20 mouse cellular contexts compared by ENCODE assay signal in genomic region chr2:84750115-84750514, GRCm38 (mm10). TPM values are rescaled to one million over a fixed set of nuclear protein-coding genes. Genes with fewer than 3 reads are reported as not detected.
DNase-seq lines count a peak whose midpoint lies in the region; ATAC-seq and TF ChIP-seq lines count a peak whose summit lies in the region.
"Had no signal": no experiment of that assay in that cellular context is flagged by ENCODE, and none has a peak within 500 bp of the region (broad histone marks: within the 10 kb centered on the region; RNA-seq: fewer than 3 reads in every experiment).

No protein-coding gene starts in this region.

- H3K27me3 ChIP-seq in heart, adult 2 months (ENCODE audit: control insufficient read depth, insufficient read depth, low read length): no peaks in the 10 kb centered on the region
- H3K27me3 ChIP-seq in heart, embryonic 11.5 days (ENCODE audit: control insufficient read depth, insufficient read depth, low read length): no peaks in the 10 kb centered on the region
- no peaks in the 10 kb centered on the region for H3K27me3 ChIP-seq in limb, embryonic 13.5 days
- 0 out of 2 replicates have a peak, but pooled peaks cover 5% of the 10 kb centered on the region for H3K27me3 ChIP-seq in limb, embryonic 10.5 days (ENCODE audit: low read depth, poor library complexity, severe bottlenecking)
- no peaks in the 10 kb centered on the region for H3K27me3 ChIP-seq in lung, embryonic 15.5 days
- H3K27me3 ChIP-seq in stomach, embryonic 16.5 days (ENCODE audit: control insufficient read depth, insufficient read depth, low read length): no peaks in the 10 kb centered on the region
- no peaks in the 10 kb centered on the region for H3K27me3 ChIP-seq in midbrain, embryonic 11.5 days (ENCODE audit: control insufficient read depth, insufficient read depth, low read length)
- H3K27me3 ChIP-seq: embryonic facial prominence, embryonic 15.5 days; neural tube, embryonic 13.5 days had no signal

- ATAC-seq in heart, embryonic 11.5 days (replicated peaks; ENCODE audit: insufficient number of reproducible peaks, low FRiP score, low TSS enrichment): no peak
- ATAC-seq in limb, embryonic 13.5 days (ENCODE audit: low FRiP score, low read depth): peak; percentile 32; the same call in 1 of the 2 replicates
- ATAC-seq in lung, embryonic 15.5 days (ENCODE audit: borderline replicate concordance, extremely low read depth, low FRiP score, low TSS enrichment): peak; percentile 76
- peak; percentile 25; the same call in 1 of the 2 replicates for ATAC-seq in stomach, embryonic 16.5 days (ENCODE audit: insufficient read depth, low FRiP score)
- ATAC-seq in midbrain, embryonic 11.5 days (ENCODE audit: low FRiP score): no peak
- ATAC-seq: activated CD4-positive, CD25-positive, alpha-beta regulatory T cell, adult 4 months; forebrain, embryonic 14.5 days; midbrain, embryonic 16.5 days had no signal

- no peak overlapping the region for H3K27ac ChIP-seq in heart, adult 2 months
- no peak overlapping the region for H3K27ac ChIP-seq in heart, embryonic 11.5 days (ENCODE audit: low read depth, low read length)
- H3K27ac ChIP-seq in limb, embryonic 13.5 days: no peak overlapping the region
- no peak overlapping the region for H3K27ac ChIP-seq in limb, embryonic 10.5 days
- H3K27ac ChIP-seq in lung, embryonic 15.5 days: no peak overlapping the region
- H3K27ac ChIP-seq in stomach, embryonic 16.5 days (ENCODE audit: low read length): no peak overlapping the region
- no peak overlapping the region for H3K27ac ChIP-seq in midbrain, embryonic 11.5 days (ENCODE audit: low read depth, low read length)
- H3K27ac ChIP-seq: embryonic facial prominence, embryonic 15.5 days; neural tube, embryonic 13.5 days had no signal

- no peaks in the 10 kb centered on the region for H3K79me2 ChIP-seq in heart, adult 2 months (replicated peaks; ENCODE audit: control insufficient read depth, insufficient read depth, low read length)

- H3K4me2 ChIP-seq in heart, embryonic 11.5 days: no peak overlapping the region
- no peak overlapping the region for H3K4me2 ChIP-seq in limb, embryonic 13.5 days (replicated peaks)
- no peak overlapping the region for H3K4me2 ChIP-seq in lung, embryonic 15.5 days
- H3K4me2 ChIP-seq in stomach, embryonic 16.5 days (ENCODE audit: low read depth, low read length): no peak overlapping the region
- no peak overlapping the region for H3K4me2 ChIP-seq in midbrain, embryonic 11.5 days
- H3K4me2 ChIP-seq: embryonic facial prominence, embryonic 15.5 days; liver, embryonic 11.5 days; neural tube, embryonic 13.5 days had no signal

- H3K4me3 ChIP-seq in heart, adult 2 months: no peak overlapping the region
- no peak overlapping the region for H3K4me3 ChIP-seq in heart, embryonic 11.5 days (ENCODE audit: low read depth, low read length)
- H3K4me3 ChIP-seq in limb, embryonic 13.5 days: no peak overlapping the region
- no peak overlapping the region for H3K4me3 ChIP-seq in limb, embryonic 10.5 days
- no peak overlapping the region for H3K4me3 ChIP-seq in lung, embryonic 15.5 days
- no peak overlapping the region for H3K4me3 ChIP-seq in stomach, embryonic 16.5 days (replicated peaks; ENCODE audit: low read length)
- H3K4me3 ChIP-seq in midbrain, embryonic 11.5 days (ENCODE audit: low read depth, low read length): no peak overlapping the region
- H3K4me3 ChIP-seq: embryonic facial prominence, embryonic 15.5 days; neural tube, embryonic 13.5 days had no signal

- H3K36me3 ChIP-seq in heart, adult 2 months (ENCODE audit: control insufficient read depth, insufficient read depth, low read length): no peaks in the 10 kb centered on the region
- H3K36me3 ChIP-seq in heart, embryonic 11.5 days (ENCODE audit: control insufficient read depth, insufficient read depth, low read length): no peaks in the 10 kb centered on the region
- no peaks in the 10 kb centered on the region for H3K36me3 ChIP-seq in limb, embryonic 13.5 days
- no peaks in the 10 kb centered on the region for H3K36me3 ChIP-seq in limb, embryonic 10.5 days
- H3K36me3 ChIP-seq in lung, embryonic 15.5 days: no peaks in the 10 kb centered on the region
- no peaks in the 10 kb centered on the region for H3K36me3 ChIP-seq in stomach, embryonic 16.5 days (ENCODE audit: control insufficient read depth, insufficient read depth, low read length)
- no peaks in the 10 kb centered on the region for H3K36me3 ChIP-seq in midbrain, embryonic 11.5 days (ENCODE audit: control insufficient read depth, insufficient read depth, low read length)
- H3K36me3 ChIP-seq: embryonic facial prominence, embryonic 15.5 days; neural tube, embryonic 13.5 days had no signal

- TF ChIP-seq POLR2A in heart, adult 2 months (IDR thresholded peaks at IDR 0.05; ENCODE audit: insufficient read depth, low read depth, low read length): no peak

- DNase-seq in heart, adult 2 months: peak in 1 of 2 experiments; percentile 48
- DNase-seq in limb, embryonic 10.5 days (ENCODE audit: low spot score): no peak
- no peak for DNase-seq in layer of hippocampus, postnatal 14 days (ENCODE audit: low spot score in 2 of 2)
- no peak for DNase-seq in midbrain, embryonic 11.5 days (ENCODE audit: low spot score, missing footprints)
- DNase-seq: cerebellum, adult 11-12 months; kidney, adult 18-20 months; spleen, adult 18-20 months had no signal

- intact Hi-C loops in heart, adult 2 months (cut with DNase I): no loop called here

- TF ChIP-seq EP300 in heart, adult 2 months (IDR thresholded peaks at IDR 0.05; ENCODE audit: insufficient read depth, low read depth, low read length): 0 out of 2 replicates have a peak, but pooled peaks have one; percentile 29

- no peaks in the 10 kb centered on the region; the same call in 1 of the 2 replicates for H3K4me1 ChIP-seq in heart, adult 2 months (ENCODE audit: control insufficient read depth, insufficient read depth, low read length)
- no peaks in the 10 kb centered on the region; the same call in 1 of the 2 replicates for H3K4me1 ChIP-seq in heart, embryonic 11.5 days (ENCODE audit: control insufficient read depth, insufficient read depth, low read length)
- no peaks in the 10 kb centered on the region for H3K4me1 ChIP-seq in limb, embryonic 13.5 days
- no peaks in the 10 kb centered on the region for H3K4me1 ChIP-seq in limb, embryonic 10.5 days
- H3K4me1 ChIP-seq in lung, embryonic 15.5 days: 0 out of 2 replicates have a peak, but pooled peaks cover 3% of the 10 kb centered on the region
- H3K4me1 ChIP-seq in stomach, embryonic 16.5 days (ENCODE audit: control insufficient read depth, insufficient read depth, low read length): no peaks in the 10 kb centered on the region
- no peaks in the 10 kb centered on the region for H3K4me1 ChIP-seq in midbrain, embryonic 11.5 days (ENCODE audit: control insufficient read depth, insufficient read depth, low read length)
- H3K4me1 ChIP-seq: embryonic facial prominence, embryonic 15.5 days; neural tube, embryonic 13.5 days had no signal

- 35% methylated on average over 6 of the region's 6 CpGs for WGBS in heart, adult 2 months
- 69% methylated on average over 6 of the region's 6 CpGs for WGBS in heart, embryonic 11.5 days (ENCODE audit: insufficient replicate concordance)
- 80% methylated on average over 6 of the region's 6 CpGs for WGBS in limb, embryonic 13.5 days
- WGBS in limb, embryonic 10.5 days: 91% methylated on average over 6 of the region's 6 CpGs
- whole genome bisulfite sequencing in lung, embryonic 15.5 days: 54% methylated on average over 6 of the region's 6 CpGs
- 31% methylated on average over 6 of the region's 6 CpGs for WGBS in stomach, embryonic 16.5 days
- 86% methylated on average over 6 of the region's 6 CpGs for WGBS in midbrain, embryonic 11.5 days

- no peaks in the 10 kb centered on the region for H3K9me3 ChIP-seq in heart, embryonic 11.5 days (replicated peaks; ENCODE audit: control insufficient read depth, low read length)
- H3K9me3 ChIP-seq in limb, embryonic 13.5 days: no peaks in the 10 kb centered on the region
- no peaks in the 10 kb centered on the region for H3K9me3 ChIP-seq in limb, embryonic 10.5 days (replicated peaks)
- no peaks in the 10 kb centered on the region for H3K9me3 ChIP-seq in lung, embryonic 15.5 days
- no peaks in the 10 kb centered on the region for H3K9me3 ChIP-seq in stomach, embryonic 16.5 days (replicated peaks; ENCODE audit: control insufficient read depth, low read length)
- no peaks in the 10 kb centered on the region for H3K9me3 ChIP-seq in midbrain, embryonic 11.5 days (ENCODE audit: control insufficient read depth, low read length)
- H3K9me3 ChIP-seq: embryonic facial prominence, embryonic 15.5 days; neural tube, embryonic 13.5 days had no signal

- no peak for TF ChIP-seq CTCF in heart, adult 2 months (IDR thresholded peaks at IDR 0.05)

- H3K9ac ChIP-seq in heart, adult 2 months (ENCODE audit: low read depth, low read length): no peak overlapping the region
- no peak overlapping the region for H3K9ac ChIP-seq in heart, embryonic 11.5 days (ENCODE audit: low read depth, low read length)
- H3K9ac ChIP-seq in limb, embryonic 13.5 days: no peak overlapping the region
- H3K9ac ChIP-seq in lung, embryonic 15.5 days: no peak overlapping the region
- no peak overlapping the region for H3K9ac ChIP-seq in stomach, embryonic 16.5 days (ENCODE audit: low read length)
- H3K9ac ChIP-seq in midbrain, embryonic 11.5 days (ENCODE audit: low read length): no peak overlapping the region
- H3K9ac ChIP-seq: embryonic facial prominence, embryonic 15.5 days; neural tube, embryonic 13.5 days had no signal

RNA-seq across cellular contexts. Expression of gene Gm19426, which starts 6.7 kb away (rescaled TPM):
- 1 to 10 TPM; 1.8 to 2.0 TPM for total RNA-seq in heart, adult 2 months (2021)
- 1.5 and 1.7 TPM in 2 replicates for polyA plus RNA-seq in heart, adult 2 months (2012; rRNA removed)
- polyA plus RNA-seq in heart, embryonic 11.5 days (2014; fragmentation: Nextera tagmentation; extraction: Ambion mirVana): 6.6 and 6.9 TPM in 2 replicates
- 11.4 and 12.9 TPM in 2 replicates for polyA plus RNA-seq in limb, embryonic 13.5 days (2015; fragmentation: Nextera tagmentation; extraction: Ambion mirVana)
- polyA plus RNA-seq in limb, embryonic 10.5 days (2016; fragmentation: Nextera tagmentation; extraction: Ambion mirVana): 7.6 and 8.2 TPM in 2 replicates
- 7.3 and 9.8 TPM in 2 replicates for polyA plus RNA-seq in lung, embryonic 15.5 days (2015; fragmentation: Nextera tagmentation; extraction: Ambion mirVana)
- 5.7 and 6.3 TPM in 2 replicates for polyA plus RNA-seq in stomach, embryonic 16.5 days (2015; fragmentation: Nextera tagmentation; extraction: Ambion mirVana)
- total RNA-seq in layer of hippocampus, postnatal 14 days (2021): 1 to 10 TPM; 2.6 to 3.7 TPM
- 4.5 and 6.5 TPM in 2 replicates for polyA plus RNA-seq in midbrain, embryonic 11.5 days (2014; fragmentation: Nextera tagmentation; extraction: Ambion mirVana)
- total RNA-seq: common myeloid progenitor, adult 5-6 weeks; MEL had no signal
- polyA plus RNA-seq: activated CD4-positive, CD25-positive, alpha-beta regulatory T cell, adult 4 months had no signal

RNA-seq across cellular contexts. Expression of gene Ypel4, which starts 16.3 kb away (rescaled TPM):
- total RNA-seq in heart, adult 2 months (2021): under 1 TPM; 0.44 to 0.45 TPM
- 1.5 and 1.7 TPM in 2 replicates for polyA plus RNA-seq in heart, adult 2 months (2012; rRNA removed)
- polyA plus RNA-seq in heart, embryonic 11.5 days (2014; fragmentation: Nextera tagmentation; extraction: Ambion mirVana): 8.5 and 13.8 TPM in 2 replicates
- 10.2 and 11.2 TPM in 2 replicates for polyA plus RNA-seq in limb, embryonic 13.5 days (2015; fragmentation: Nextera tagmentation; extraction: Ambion mirVana)
- 5.7 and 9.6 TPM in 2 replicates for polyA plus RNA-seq in limb, embryonic 10.5 days (2016; fragmentation: Nextera tagmentation; extraction: Ambion mirVana)
- polyA plus RNA-seq in lung, embryonic 15.5 days (2015; fragmentation: Nextera tagmentation; extraction: Ambion mirVana): 6.3 and 6.6 TPM in 2 replicates
- polyA plus RNA-seq in stomach, embryonic 16.5 days (2015; fragmentation: Nextera tagmentation; extraction: Ambion mirVana): 7.4 and 8.0 TPM in 2 replicates
- total RNA-seq in layer of hippocampus, postnatal 14 days (2021): 10 to 100 TPM; 33.1 to 39.8 TPM
- polyA plus RNA-seq in midbrain, embryonic 11.5 days (2014; fragmentation: Nextera tagmentation; extraction: Ambion mirVana): 13.6 and 14.2 TPM in 2 replicates
- total RNA-seq: MEL had no signal

RNA-seq across cellular contexts. Expression of gene Clp1, which starts 23.0 kb away (rescaled TPM):
- 1 to 10 TPM; 4.0 to 4.6 TPM for total RNA-seq in heart, adult 2 months (2021)
- polyA plus RNA-seq in heart, adult 2 months (2012; rRNA removed): 3.5 and 7.4 TPM in 2 replicates
- polyA plus RNA-seq in heart, embryonic 11.5 days (2014; fragmentation: Nextera tagmentation; extraction: Ambion mirVana): 26.6 and 30.4 TPM in 2 replicates
- polyA plus RNA-seq in limb, embryonic 13.5 days (2015; fragmentation: Nextera tagmentation; extraction: Ambion mirVana): 39.7 and 41.0 TPM in 2 replicates
- polyA plus RNA-seq in limb, embryonic 10.5 days (2016; fragmentation: Nextera tagmentation; extraction: Ambion mirVana): 57.8 and 58.8 TPM in 2 replicates
- 27.1 and 29.3 TPM in 2 replicates for polyA plus RNA-seq in lung, embryonic 15.5 days (2015; fragmentation: Nextera tagmentation; extraction: Ambion mirVana)
- polyA plus RNA-seq in stomach, embryonic 16.5 days (2015; fragmentation: Nextera tagmentation; extraction: Ambion mirVana): 26.6 and 28.4 TPM in 2 replicates
- 1 to 10 TPM; 6.7 TPM for total RNA-seq in layer of hippocampus, postnatal 14 days (2021)
- 54.4 and 57.0 TPM in 2 replicates for polyA plus RNA-seq in midbrain, embryonic 11.5 days (2014; fragmentation: Nextera tagmentation; extraction: Ambion mirVana)

RNA-seq across cellular contexts. Expression of gene Serping1, which starts 25.1 kb away (rescaled TPM):
- 10 to 100 TPM; 79.7 to 81.5 TPM for total RNA-seq in heart, adult 2 months (2021)
- 268 and 301 TPM in 2 replicates for polyA plus RNA-seq in heart, adult 2 months (2012; rRNA removed)
- polyA plus RNA-seq in heart, embryonic 11.5 days (2014; fragmentation: Nextera tagmentation; extraction: Ambion mirVana): 35.0 and 41.8 TPM in 2 replicates
- 25.4 and 30.1 TPM in 2 replicates for polyA plus RNA-seq in limb, embryonic 13.5 days (2015; fragmentation: Nextera tagmentation; extraction: Ambion mirVana)
- polyA plus RNA-seq in limb, embryonic 10.5 days (2016; fragmentation: Nextera tagmentation; extraction: Ambion mirVana): 9.3 and 10.8 TPM in 2 replicates
- polyA plus RNA-seq in lung, embryonic 15.5 days (2015; fragmentation: Nextera tagmentation; extraction: Ambion mirVana): 92.3 and 104 TPM in 2 replicates
- 98.2 and 102 TPM in 2 replicates for polyA plus RNA-seq in stomach, embryonic 16.5 days (2015; fragmentation: Nextera tagmentation; extraction: Ambion mirVana)
- total RNA-seq in layer of hippocampus, postnatal 14 days (2021): 10 to 100 TPM in 1 of 2 experiments, 1 to 10 TPM in 1; 6.8 to 10.6 TPM
- polyA plus RNA-seq in midbrain, embryonic 11.5 days (2014; fragmentation: Nextera tagmentation; extraction: Ambion mirVana): 37.0 and 39.2 TPM in 2 replicates
- total RNA-seq: common myeloid progenitor, adult 5-6 weeks; megakaryocyte progenitor cell, adult 5-6 weeks; MEL had no signal
- polyA plus RNA-seq: activated CD4-positive, CD25-positive, alpha-beta regulatory T cell, adult 4 months had no signal

RNA-seq across cellular contexts. Expression of gene Zdhhc5, which starts 35.1 kb away (rescaled TPM):
- 10 to 100 TPM; 62.8 to 72.5 TPM for total RNA-seq in heart, adult 2 months (2021)
- polyA plus RNA-seq in heart, adult 2 months (2012; rRNA removed): 47.6 and 61.2 TPM in 2 replicates
- 29.2 and 31.0 TPM in 2 replicates for polyA plus RNA-seq in heart, embryonic 11.5 days (2014; fragmentation: Nextera tagmentation; extraction: Ambion mirVana)
- 25.6 and 27.8 TPM in 2 replicates for polyA plus RNA-seq in limb, embryonic 13.5 days (2015; fragmentation: Nextera tagmentation; extraction: Ambion mirVana)
- polyA plus RNA-seq in limb, embryonic 10.5 days (2016; fragmentation: Nextera tagmentation; extraction: Ambion mirVana): 33.7 and 34.3 TPM in 2 replicates
- polyA plus RNA-seq in lung, embryonic 15.5 days (2015; fragmentation: Nextera tagmentation; extraction: Ambion mirVana): 24.5 and 24.9 TPM in 2 replicates
- 36.9 and 40.0 TPM in 2 replicates for polyA plus RNA-seq in stomach, embryonic 16.5 days (2015; fragmentation: Nextera tagmentation; extraction: Ambion mirVana)
- total RNA-seq in layer of hippocampus, postnatal 14 days (2021): 10 to 100 TPM; 36.6 to 37.8 TPM
- 22.4 and 23.9 TPM in 2 replicates for polyA plus RNA-seq in midbrain, embryonic 11.5 days (2014; fragmentation: Nextera tagmentation; extraction: Ambion mirVana)

Comparison
In these comparisons a context has a peak if more than half of its experiments do, and no peak if none do; other contexts are left out.
1. ATAC-seq: peak in limb, embryonic 13.5 days (single experiment), lung, embryonic 15.5 days (single experiment) and stomach, embryonic 16.5 days (single experiment); none in heart, embryonic 11.5 days (single experiment) and midbrain, embryonic 11.5 days (single experiment).